Mouse (Mus musculus) layer of hippocampus, adult 9-11 months (tissue): ENCODE data around the gene Fat1.
A peak's percentile ranks its signal among the peaks of the same experiment; 100 is the strongest.

Source experiments
- DNase-seq: peaks from one replicate; pipeline ENCODE4 v3.0.0; 2022

Fat1 gene

GRCm38 (mm10) chr8:44934850-44935497 is at the start of gene Fat1:
Gene Fat1, plus strand, starts transcription at chr8:44935447.
- DNase-seq: peak; percentile 65

GRCm38 (mm10) chr8:44894626-44895025 is 40.6 kb upstream of the Fat1 start:
- DNase-seq: no peak

- peak; percentile 9 for DNase-seq
Observed at GRCm38 (mm10) chr8:44899575-44899991, 35.7 kb upstream of the Fat1 start.

GRCm38 (mm10) chr8:44911126-44911903 is 23.9 kb upstream of the Fat1 start:
- DNase-seq: no peak

- no peak for DNase-seq
Observed at GRCm38 (mm10) chr8:44919487-44920082, 15.7 kb upstream of the Fat1 start.

- no peak for DNase-seq
Observed at GRCm38 (mm10) chr8:44920379-44921032, 14.7 kb upstream of the Fat1 start.

GRCm38 (mm10) chr8:44924995-44925394 is 10.3 kb upstream of the Fat1 start:
- no peak for DNase-seq

- no peak for DNase-seq
Observed at GRCm38 (mm10) chr8:44930058-44930457, 5.2 kb upstream of the Fat1 start.

- no peak for DNase-seq
Observed at GRCm38 (mm10) chr8:44932546-44933342, 2.5 kb upstream of the Fat1 start.

GRCm38 (mm10) chr8:44933478-44933877 is 1.8 kb upstream of the Fat1 start:
- no peak for DNase-seq

- no peak for DNase-seq
Observed at GRCm38 (mm10) chr8:44934416-44934815, 831 bp upstream of the Fat1 start.

- DNase-seq: peak; percentile 78
Observed at GRCm38 (mm10) chr8:44935741-44936140, 494 bp downstream of the Fat1 start.

- no peak for DNase-seq
Observed at GRCm38 (mm10) chr8:44936481-44936961, 1.3 kb downstream of the Fat1 start.

- peak; percentile 48 for DNase-seq
Observed at GRCm38 (mm10) chr8:44937141-44937825, 2.0 kb downstream of the Fat1 start.

GRCm38 (mm10) chr8:44937905-44938642 is 2.8 kb downstream of the Fat1 start:
- peak; percentile 86 for DNase-seq

- no peak for DNase-seq
Observed at GRCm38 (mm10) chr8:44938643-44938979, 3.4 kb downstream of the Fat1 start.

- no peak for DNase-seq
Observed at GRCm38 (mm10) chr8:44945577-44945976, 10.3 kb downstream of the Fat1 start.

- no peak for DNase-seq
Observed at GRCm38 (mm10) chr8:44948597-44948996, 13.3 kb downstream of the Fat1 start.

- no peak for DNase-seq
Observed at GRCm38 (mm10) chr8:44960455-44960854, 25.2 kb downstream of the Fat1 start.

- no peak for DNase-seq
Observed at GRCm38 (mm10) chr8:44960906-44961305, 25.7 kb downstream of the Fat1 start.

- no peak for DNase-seq
Observed at GRCm38 (mm10) chr8:44961492-44961891, 26.2 kb downstream of the Fat1 start.
